Mouse (Mus musculus) ES-Bruce4 (cell line): ENCODE results near the gene Sphkap.

Experiments used
- CTCF ChIP-seq: IDR thresholded peaks from one replicate; pipeline ENCODE4 v1.8.1; 2011; ENCODE audit warnings: low read depth, low read length
- EP300 ChIP-seq: IDR thresholded peaks from 2 replicates; pipeline ENCODE4 v1.6.1; 2011; ENCODE audit warnings: low read depth, low read length; ENCODE audit not compliant: insufficient read depth
- POLR2A ChIP-seq: IDR thresholded peaks from one replicate; pipeline ENCODE4 v1.8.1; 2011; ENCODE audit warnings: low read length; ENCODE audit not compliant: insufficient read depth

DNA sequence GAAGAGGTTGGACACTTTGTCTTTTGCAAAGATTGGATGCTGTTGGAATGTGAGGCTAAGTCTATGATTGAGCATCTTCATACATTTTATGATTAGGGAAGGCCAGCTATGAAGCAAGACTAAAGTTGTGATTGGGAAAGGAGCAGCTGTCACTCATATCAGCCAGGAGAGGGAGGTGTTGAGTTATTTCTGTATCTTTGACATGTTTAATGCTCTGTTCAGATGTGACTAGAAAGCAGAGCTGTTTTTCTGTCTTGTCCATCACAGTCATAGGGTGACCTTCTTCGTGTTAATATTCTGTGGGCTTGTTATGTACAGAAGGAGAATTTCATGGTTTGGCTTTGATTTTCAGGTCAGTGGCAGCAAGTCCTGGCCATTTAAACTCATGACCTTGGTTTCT lies 184.9 kb downstream of the Sphkap start:
- TF ChIP-seq CTCF (no peak), POLR2A (no peak), EP300 (no peak)
